Mouse (Mus musculus) liver, embryonic 15.5 days (tissue): ENCODE data around the gene Bphl. TPM values are rescaled to one million over a fixed set of nuclear protein-coding genes. Genes with fewer than 3 reads are reported as not detected.
A peak's percentile ranks its signal among the peaks of the same experiment; 100 is the strongest.
"Not testable (repeated sequence)": the region's sequence is repeated elsewhere in the genome, so short reads cannot be mapped to it uniquely, and the experiment has no call there.

Experiments used
- ATAC-seq: fragments of 200-750 bp; cut with Nextera tagmentation; 2 replicates; pipeline ENCODE4 v1.8.0; 2017; ENCODE audit warnings: moderate number of reproducible peaks, mild to moderate bottlenecking, moderate library complexity; ENCODE audit not compliant: insufficient read depth
- H3K27ac ChIP-seq: fragments of 300-500 bp; sonication (generic); replicated peaks from 2 replicates; pipeline ENCODE4 v1.5.1; 2015; ENCODE audit warnings: mild to moderate bottlenecking, inconsistent platforms
- H3K27me3 ChIP-seq: fragments of 300-500 bp; sonication (generic); 2 replicates; pipeline ENCODE4 v1.6.1; 2015; ENCODE audit warnings: mild to moderate bottlenecking, inconsistent platforms
- H3K36me3 ChIP-seq: fragments of 300-500 bp; sonication (generic); replicated peaks from 2 replicates; pipeline ENCODE4 v1.6.1; 2015; ENCODE audit warnings: moderate library complexity, mild to moderate bottlenecking, inconsistent platforms
- H3K4me1 ChIP-seq: fragments of 300-500 bp; sonication (generic); replicated peaks from 2 replicates; pipeline ENCODE4 v1.6.1; 2015; ENCODE audit warnings: inconsistent platforms
- H3K4me2 ChIP-seq: fragments of 300-500 bp; sonication (generic); 2 replicates; pipeline ENCODE4 v1.6.1; 2015; ENCODE audit warnings: moderate library complexity, mild to moderate bottlenecking, inconsistent platforms
- H3K4me3 ChIP-seq: fragments of 300-500 bp; sonication (generic); replicated peaks from 2 replicates; pipeline ENCODE4 v1.5.1; 2015; ENCODE audit warnings: mild to moderate bottlenecking, inconsistent platforms
- H3K9ac ChIP-seq: fragments of 300-500 bp; sonication (generic); 2 replicates; pipeline ENCODE4 v1.6.1; 2015; ENCODE audit warnings: moderate library complexity, mild to moderate bottlenecking, inconsistent platforms
- H3K9me3 ChIP-seq: fragments of 300-500 bp; sonication (generic); replicated peaks from 2 replicates; pipeline ENCODE4 v1.6.1; 2016; ENCODE audit warnings: inconsistent platforms
- WGBS: fragments of 180-500 bp; shearing (Covaris S2); methylation state at CpG from one replicate; pipeline ENCODE4 v1.1.7; 2015; ENCODE audit warnings: mixed read lengths; ENCODE audit not compliant: insufficient replicate concordance; 5-methylcytosine and 5-hydroxymethylcytosine counted together
- polyA plus RNA-seq: library from polyadenylated mRNA; unstranded; fragments of >200 nt; fragmentation: Nextera tagmentation; extraction: Ambion mirVana; gene quantifications from 2 replicates; pipeline ENCODE4 v1.2.1, GENCODE M21; 2015

The Bphl gene
- polyA plus RNA-seq, 1 experiment from 2014 or later, result 49.2 TPM

DNA sequence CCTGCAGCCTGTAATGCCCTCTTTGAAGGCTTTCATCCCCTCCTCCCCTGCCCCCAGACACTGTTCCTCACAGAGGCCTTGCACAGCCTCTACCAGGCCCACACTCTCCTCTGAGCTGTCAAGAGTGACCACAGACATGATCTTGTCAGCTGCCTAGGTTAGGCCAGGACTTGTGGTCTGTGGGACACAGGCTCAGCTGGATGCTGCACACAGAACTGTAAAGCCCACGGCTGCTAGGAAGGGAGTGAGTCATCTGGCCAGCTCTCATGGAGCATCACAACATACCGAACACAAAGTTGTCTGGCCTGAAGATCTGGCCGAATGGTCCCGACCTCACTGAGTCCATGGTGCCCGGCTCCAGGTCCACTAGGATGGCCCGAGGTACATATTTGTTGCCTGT, 38.5 kb downstream of the Bphl start:
- H3K27me3 ChIP-seq, H3K36me3 ChIP-seq, H3K9me3 ChIP-seq, ATAC-seq, H3K9ac ChIP-seq, H3K4me2 ChIP-seq, H3K4me3 ChIP-seq, H3K27ac ChIP-seq: not testable (repeated sequence)
- peaks cover 25% of the 10 kb centered on the region for H3K4me1 ChIP-seq
- WGBS, result 69% methylated on average over 6 of the region's 6 CpGs

DNA sequence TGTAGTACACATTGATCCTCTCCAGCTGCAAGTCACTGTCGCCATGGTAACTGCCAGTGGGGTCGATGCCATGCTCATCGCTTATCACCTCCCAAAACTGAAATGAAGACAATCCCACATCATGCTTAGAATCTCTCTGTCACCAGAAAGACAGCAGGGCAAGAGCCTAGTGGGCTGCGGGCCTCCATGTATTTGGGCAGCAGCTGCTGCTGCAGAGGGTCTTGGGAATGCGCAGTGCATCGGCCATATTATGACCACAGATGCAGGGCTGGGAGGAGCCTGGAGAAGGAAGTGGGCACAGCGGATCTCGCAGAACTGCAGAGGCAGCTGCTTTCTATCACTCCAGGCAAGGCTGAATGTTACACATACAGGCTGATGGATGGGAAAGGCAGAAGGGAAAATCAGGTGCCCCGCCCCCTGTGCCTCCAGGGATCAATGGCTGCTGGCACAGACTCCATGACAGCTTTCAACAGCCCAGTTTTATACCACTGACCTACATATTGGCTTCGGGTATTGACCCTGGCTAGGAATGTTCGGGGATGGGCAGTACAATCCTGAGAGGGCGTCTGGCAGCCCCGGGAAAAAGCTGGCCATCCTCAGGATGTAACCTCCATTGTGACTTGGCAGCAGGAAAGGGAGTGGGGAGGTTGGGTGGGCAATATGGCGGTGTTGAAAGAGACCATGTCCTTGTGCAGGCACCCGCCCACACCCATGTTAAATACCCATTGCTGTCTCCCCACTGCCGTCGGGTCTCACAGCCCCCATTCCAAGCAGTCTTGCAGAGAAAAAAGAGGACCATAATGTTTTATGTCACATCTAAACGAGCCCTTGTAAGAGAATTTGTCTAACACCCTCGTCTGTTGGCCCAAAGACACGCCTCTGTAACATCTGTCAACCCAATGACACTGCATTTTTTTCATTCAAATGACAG, 39.4 kb downstream of the Bphl start:
- peak overlapping the region; percentile 96 for H3K4me2 ChIP-seq
- H3K4me3 ChIP-seq, result peak overlapping the region; percentile 73
- ATAC-seq, result peak; percentile 26; the same call in 1 of the 2 replicates
- peaks cover 25% of the 10 kb centered on the region for H3K4me1 ChIP-seq
- WGBS, result 39% methylated on average over 20 of the region's 20 CpGs
- peak overlapping the region; percentile 79 for H3K9ac ChIP-seq
- H3K27ac ChIP-seq, result 0 out of 2 replicates have a peak overlapping the region, but pooled peaks have one; percentile 75
- H3K36me3 ChIP-seq, result peaks cover 3% of the 10 kb centered on the region; the same call in 1 of the 2 replicates
- H3K27me3 ChIP-seq, result 0 out of 2 replicates have a peak, but pooled peaks cover 7% of the 10 kb centered on the region
- no peaks in the 10 kb centered on the region for H3K9me3 ChIP-seq

DNA sequence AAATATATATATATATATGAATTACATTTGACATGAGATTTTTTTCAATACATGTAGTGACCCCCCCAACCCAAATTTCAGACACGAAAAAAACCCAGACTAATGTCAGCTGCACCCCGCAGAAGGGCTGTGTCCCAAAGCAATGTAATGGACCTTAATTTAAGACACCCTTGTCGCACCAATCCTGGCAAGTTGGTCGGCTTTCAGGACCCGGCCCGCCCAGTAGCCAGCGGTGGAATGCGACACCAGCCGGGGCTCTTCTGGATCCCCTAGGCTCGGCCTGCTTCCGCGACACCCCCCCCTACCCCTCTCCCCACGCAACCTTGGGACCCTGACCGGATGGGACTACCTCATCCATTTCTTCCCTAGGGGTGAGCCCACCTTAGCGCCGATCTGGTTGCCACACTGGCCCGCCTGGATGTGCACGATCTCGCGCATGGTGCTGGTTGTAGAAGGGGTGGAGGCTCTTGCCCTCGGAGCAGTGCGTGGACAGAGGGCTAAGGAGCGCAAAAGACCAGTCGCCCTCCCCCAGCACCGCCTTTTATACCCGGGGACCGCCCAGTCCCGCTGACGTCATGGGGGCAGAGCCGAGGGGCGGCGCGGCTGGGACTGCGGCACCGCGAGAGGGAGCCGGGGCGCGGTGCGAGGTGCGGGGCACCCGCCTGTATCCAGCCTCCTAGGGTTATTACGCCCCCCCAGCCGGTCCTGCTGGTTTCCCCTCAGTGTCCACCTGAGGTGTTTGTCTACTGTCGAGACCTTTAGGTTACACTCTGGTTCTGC, 40.3 kb downstream of the Bphl start, which contains the start of gene Tubb2a:
Gene Tubb2a (minus strand): TSS at position 516 of the 780 bp plus-strand sequence.
- peak within 1 kb of the TSS; percentile 75 for H3K27ac ChIP-seq

DNA sequence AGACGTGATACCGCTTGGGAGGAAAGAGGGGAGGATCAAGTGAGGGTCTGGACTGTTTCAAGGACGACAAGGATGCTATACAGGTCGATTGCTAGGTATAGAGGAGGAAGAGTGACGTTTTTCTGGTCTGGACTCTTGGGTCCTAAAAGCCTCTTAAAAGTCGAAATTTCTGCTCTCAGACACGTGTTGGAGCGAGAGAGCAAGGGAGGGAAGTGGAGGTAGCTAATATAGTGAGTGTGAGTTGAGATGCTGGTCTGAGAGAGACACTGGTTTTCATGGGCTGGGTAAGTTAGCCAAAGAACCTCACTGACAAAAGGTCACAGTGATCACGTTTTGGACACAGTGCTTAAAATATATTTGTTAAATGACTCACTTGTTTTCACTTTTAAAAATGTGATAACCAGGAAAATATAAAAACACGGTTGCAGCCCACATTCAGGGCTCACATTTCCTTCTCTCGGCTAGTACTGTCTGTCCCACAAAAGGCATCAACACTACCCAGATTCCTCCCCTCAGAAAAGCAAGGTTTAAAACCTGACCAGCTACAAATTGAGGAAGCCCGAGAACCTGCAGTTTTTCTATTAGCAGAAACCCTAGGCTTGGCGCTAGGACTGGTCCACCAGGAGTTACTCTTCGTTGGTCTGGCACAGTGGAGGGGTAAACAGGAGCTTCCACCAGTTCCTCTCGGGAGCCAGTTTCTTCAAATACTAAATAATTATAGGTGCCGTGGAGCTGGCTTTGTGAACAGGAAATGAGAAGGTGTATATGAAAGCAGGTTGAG, 41.3 kb downstream of the Bphl start:
- no peak overlapping the region for H3K27ac ChIP-seq
- peak overlapping the region; percentile 73 for H3K4me3 ChIP-seq
- H3K27me3 ChIP-seq, result 0 out of 2 replicates have a peak, but pooled peaks cover 7% of the 10 kb centered on the region
- peak overlapping the region; percentile 79 for H3K9ac ChIP-seq
- peaks cover 3% of the 10 kb centered on the region; the same call in 1 of the 2 replicates for H3K36me3 ChIP-seq
- no peaks in the 10 kb centered on the region for H3K9me3 ChIP-seq
- peak overlapping the region; percentile 96 for H3K4me2 ChIP-seq
- peaks cover 25% of the 10 kb centered on the region for H3K4me1 ChIP-seq
- 27% methylated on average over 16 of the region's 16 CpGs for WGBS
- no peak for ATAC-seq

More for the DNA sequence above, 40.3 kb downstream of the Bphl start, which contains the start of gene Tubb2a:
- Histone ChIP-seq H3K9ac (peak within 1 kb of the TSS; percentile 79), H3K27me3 (0 out of 2 replicates have a peak, but pooled peaks cover 7% of the 10 kb centered on the region), H3K36me3 (peaks cover 3% of the 10 kb centered on the region; the same call in 1 of the 2 replicates), H3K4me3 (peak within 1 kb of the TSS; percentile 73), H3K9me3 (no peaks in the 10 kb centered on the region), H3K4me2 (peak within 1 kb of the TSS; percentile 96), H3K4me1 (peaks cover 25% of the 10 kb centered on the region)
- WGBS, result under 1% methylated on average over 45 of the region's 45 CpGs
- ATAC-seq, result peak; percentile 88

DNA sequence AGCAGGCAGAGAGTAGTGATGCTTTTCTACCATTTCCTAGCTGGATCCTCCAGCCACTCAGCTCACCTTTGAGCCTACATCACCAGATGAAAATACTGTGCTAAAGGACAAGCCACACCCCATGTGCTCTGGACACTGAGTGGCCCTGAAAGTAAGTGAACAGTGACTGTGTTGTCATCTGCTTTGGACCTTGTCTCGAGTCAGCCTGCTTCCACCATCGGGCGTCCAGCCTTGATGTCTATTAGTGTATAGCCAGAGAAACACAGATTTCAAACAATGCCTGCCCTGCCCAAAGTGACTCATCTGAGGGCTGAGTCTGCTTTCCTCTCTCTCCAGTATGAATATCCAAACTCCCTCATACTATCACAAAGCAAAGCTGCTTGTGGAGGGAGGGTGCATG, 42.4 kb downstream of the Bphl start:
- Histone ChIP-seq H3K4me1 (peaks cover 25% of the 10 kb centered on the region), H3K4me3 (no peak overlapping the region), H3K36me3 (peaks cover 3% of the 10 kb centered on the region; the same call in 1 of the 2 replicates), H3K9ac (no peak overlapping the region), H3K9me3 (no peaks in the 10 kb centered on the region), H3K27me3 (0 out of 2 replicates have a peak, but pooled peaks cover 7% of the 10 kb centered on the region), H3K4me2 (no peak overlapping the region), H3K27ac (no peak overlapping the region)
- 44% methylated on average over 3 of the region's 3 CpGs for WGBS
- ATAC-seq, result no peak

- Histone ChIP-seq H3K27ac (no peak overlapping the region), H3K9me3 (no peaks in the 10 kb centered on the region), H3K27me3 (0 out of 2 replicates have a peak, but pooled peaks cover 7% of the 10 kb centered on the region), H3K4me2 (no peak overlapping the region), H3K4me3 (no peak overlapping the region), H3K4me1 (peaks cover 18% of the 10 kb centered on the region), H3K9ac (no peak overlapping the region), H3K36me3 (no peaks in the 10 kb centered on the region)
- 65% methylated on average over 4 of the region's 4 CpGs for WGBS
- ATAC-seq, result no peak
Observed at GRCm38 (mm10) chr13:34081926-34082325, 44.5 kb downstream of the Bphl start.

DNA sequence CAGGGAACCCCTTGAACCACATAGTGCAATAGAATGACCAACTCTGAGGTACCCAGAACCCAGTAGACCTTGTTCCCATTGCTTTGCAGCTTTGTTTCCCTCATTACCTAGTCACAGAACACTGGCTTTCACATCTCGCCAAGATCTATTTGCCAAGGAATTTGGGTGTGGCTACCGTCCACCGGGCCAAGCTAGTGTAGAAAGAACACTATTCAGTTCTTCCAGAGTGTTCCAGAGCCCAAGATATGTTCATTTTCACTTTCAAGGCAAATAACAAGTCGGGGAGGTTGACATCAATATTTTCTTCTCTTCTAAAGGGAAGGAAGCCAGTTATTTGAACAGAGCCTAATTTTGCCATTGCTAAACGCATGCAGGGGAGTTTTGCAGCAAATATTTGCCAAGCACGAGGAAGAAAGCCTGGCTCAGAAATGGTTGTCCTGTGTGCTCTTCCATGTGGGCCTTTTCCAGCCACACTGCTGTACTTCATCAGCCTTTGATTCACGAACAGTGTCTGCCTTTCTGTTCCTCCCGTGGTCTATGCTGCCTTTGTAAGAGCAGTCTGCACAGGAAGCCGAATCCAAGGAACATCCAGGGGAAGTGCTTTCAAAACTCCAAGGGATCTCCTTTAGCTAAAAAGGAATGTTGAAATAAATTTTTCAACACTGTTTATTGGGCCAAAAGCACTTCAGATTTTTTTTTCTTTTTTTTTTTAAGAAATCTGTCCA, 46.8 kb downstream of the Bphl start:
- Histone ChIP-seq H3K4me2 (no peak overlapping the region), H3K4me1 (no peaks in the 10 kb centered on the region), H3K27me3 (0 out of 2 replicates have a peak, but pooled peaks cover 7% of the 10 kb centered on the region), H3K27ac (no peak overlapping the region), H3K36me3 (no peaks in the 10 kb centered on the region), H3K9me3 (no peaks in the 10 kb centered on the region), H3K9ac (no peak overlapping the region), H3K4me3 (no peak overlapping the region)
- WGBS, result 57% methylated on average over 9 of the region's 9 CpGs
- ATAC-seq, result no peak

DNA sequence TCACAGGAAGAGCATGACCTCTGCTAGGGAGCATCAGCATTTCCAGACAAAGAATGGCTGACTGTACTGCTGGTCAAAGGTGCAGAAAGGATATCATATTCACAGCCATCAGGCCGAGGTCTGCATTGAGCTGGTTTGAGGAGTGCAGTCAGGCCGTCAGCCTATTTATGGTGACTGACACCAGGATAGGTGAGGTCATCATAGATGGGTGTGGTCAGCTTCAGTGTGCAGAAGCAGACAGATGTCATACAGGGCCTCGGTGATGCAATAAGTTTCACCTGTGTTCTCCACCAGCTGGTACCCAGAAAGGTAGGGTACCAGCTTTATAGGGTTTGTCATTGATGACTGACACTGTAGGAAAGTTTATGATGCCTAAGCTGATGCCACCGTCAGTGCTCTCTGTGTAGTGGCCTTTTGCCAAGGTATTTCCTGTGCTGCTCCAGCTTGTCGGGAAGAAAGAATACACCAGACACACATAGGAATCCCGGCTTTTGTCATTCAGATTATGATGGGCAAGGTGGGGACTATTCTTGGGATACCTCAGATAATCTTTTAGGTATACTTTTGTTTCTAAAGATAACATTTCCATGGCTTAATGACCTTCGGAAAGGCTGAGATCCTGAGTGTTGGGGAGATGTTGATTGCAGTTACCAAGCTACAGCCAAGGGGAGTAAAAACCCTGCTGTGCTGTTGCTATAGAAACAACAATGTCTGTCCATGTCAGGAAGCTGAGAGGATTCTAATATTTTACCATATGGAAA, 49.8 kb downstream of the Bphl start:
- no peaks in the 10 kb centered on the region for H3K9me3 ChIP-seq
- WGBS, result 58% methylated on average over 7 of the region's 7 CpGs
- no peak overlapping the region for H3K4me2 ChIP-seq
- no peak for ATAC-seq
- H3K9ac ChIP-seq, result no peak overlapping the region
- no peak overlapping the region for H3K4me3 ChIP-seq
- H3K27me3 ChIP-seq, result no peaks in the 10 kb centered on the region
- no peaks in the 10 kb centered on the region for H3K36me3 ChIP-seq
- no peaks in the 10 kb centered on the region for H3K4me1 ChIP-seq
- H3K27ac ChIP-seq, result no peak overlapping the region

DNA sequence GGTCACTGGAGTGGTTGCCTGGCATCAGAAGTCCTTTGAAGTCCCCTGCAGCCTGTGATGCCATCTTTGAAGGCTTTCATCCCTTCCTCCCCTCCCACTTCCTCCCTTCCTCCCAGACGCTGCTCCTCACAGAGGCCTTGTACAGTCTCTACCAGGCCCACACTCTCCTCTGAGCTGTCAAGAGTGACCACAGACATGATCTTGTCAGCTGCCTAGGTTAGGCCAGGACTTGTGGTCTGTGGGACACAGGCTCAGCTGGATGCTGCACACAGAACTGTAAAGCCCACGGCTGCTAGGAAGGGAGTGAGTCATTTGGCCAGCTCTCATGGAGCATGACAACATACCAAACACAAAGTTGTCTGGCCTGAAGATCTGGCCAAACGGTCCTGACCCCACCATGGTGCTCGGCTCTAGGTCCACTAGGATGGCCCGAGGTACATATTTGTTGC, 50.8 kb downstream of the Bphl start:
- H3K4me2 ChIP-seq, H3K4me1 ChIP-seq, ATAC-seq, H3K4me3 ChIP-seq, H3K36me3 ChIP-seq, H3K27me3 ChIP-seq, H3K27ac ChIP-seq, H3K9me3 ChIP-seq, H3K9ac ChIP-seq: not testable (repeated sequence)
- WGBS, result 33% methylated on average over 5 of the region's 5 CpGs
